Mouse (Mus musculus): ENCODE measurements around the gene Clec2h.
"Not testable (repeated sequence)": the region's sequence is repeated elsewhere in the genome, so short reads cannot be mapped to it uniquely, and the experiment has no call there.

The Clec2h gene

GRCm38 (mm10) chr6:128662206-128662605, at the start of gene Clec2h:
Gene Clec2h, plus strand, starts transcription at chr6:128662385.
- no peak for DNase-seq

DNA sequence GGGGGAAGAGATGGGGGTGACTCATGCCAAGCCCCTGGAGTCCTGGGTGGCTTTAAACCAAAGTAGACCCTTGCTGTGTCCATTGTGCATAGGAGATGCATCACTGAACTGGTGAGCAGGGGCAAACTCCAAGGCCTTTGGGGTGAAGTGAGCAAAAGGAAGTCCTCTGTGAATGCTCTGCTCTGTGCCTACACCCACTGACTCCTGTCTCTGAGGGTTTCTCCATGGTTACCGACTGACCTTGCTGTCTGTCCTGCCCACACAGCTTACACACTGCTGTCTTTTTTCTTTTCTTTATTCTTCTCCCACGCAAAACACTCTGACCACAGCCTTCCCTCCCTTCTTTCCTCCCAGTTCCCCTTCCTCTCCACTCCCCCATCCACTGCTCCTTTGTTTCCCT, 39.5 kb upstream of the Clec2h start:
- no peak for DNase-seq

DNA sequence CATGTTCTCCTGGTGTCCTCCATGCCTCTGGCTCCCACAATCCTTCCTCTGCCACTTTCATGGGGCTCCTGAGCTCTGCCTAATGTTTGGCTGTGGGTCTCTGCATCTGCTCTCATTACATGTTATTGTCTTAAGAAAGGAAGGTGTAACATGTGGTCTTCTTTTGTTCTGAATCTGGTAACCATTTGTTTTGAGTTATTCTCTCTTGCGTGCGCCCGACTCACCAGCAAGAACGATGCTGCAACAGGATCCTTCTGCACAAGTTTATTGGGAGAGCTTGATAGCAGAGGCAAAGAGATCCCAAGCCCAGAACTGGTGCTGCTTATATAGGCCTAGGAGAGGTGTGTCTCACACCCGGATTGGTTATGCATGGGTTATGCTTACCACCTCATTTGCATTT, 38.8 kb upstream of the Clec2h start, which contains the start of gene Klrb1a:
Klrb1a (minus strand) TSS at position 101 of the 400 bp plus-strand sequence.
- DNase-seq: not testable (repeated sequence)

GRCm38 (mm10) chr6:128624425-128624824, 37.8 kb upstream of the Clec2h start:
- no peak for DNase-seq

DNA sequence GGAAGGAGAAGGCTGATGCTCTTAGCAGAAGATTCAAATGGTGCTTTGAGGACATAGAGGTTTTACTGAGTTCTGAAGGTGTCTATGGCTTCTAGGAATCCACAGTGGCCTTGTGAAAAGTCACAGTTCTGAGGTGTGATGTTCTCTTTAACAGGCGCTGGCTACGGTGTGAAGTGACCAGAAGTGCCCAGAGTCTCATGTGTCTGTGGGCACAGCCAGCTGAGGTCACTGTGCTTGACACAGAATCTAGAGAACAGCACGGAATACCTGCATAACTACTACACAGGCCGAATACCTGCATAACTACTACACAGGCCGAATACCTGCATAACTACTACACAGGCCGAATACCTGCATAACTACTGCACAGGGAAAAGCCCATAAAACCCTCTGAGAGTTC, 36.9 kb upstream of the Clec2h start:
- not testable (repeated sequence) for DNase-seq

DNA sequence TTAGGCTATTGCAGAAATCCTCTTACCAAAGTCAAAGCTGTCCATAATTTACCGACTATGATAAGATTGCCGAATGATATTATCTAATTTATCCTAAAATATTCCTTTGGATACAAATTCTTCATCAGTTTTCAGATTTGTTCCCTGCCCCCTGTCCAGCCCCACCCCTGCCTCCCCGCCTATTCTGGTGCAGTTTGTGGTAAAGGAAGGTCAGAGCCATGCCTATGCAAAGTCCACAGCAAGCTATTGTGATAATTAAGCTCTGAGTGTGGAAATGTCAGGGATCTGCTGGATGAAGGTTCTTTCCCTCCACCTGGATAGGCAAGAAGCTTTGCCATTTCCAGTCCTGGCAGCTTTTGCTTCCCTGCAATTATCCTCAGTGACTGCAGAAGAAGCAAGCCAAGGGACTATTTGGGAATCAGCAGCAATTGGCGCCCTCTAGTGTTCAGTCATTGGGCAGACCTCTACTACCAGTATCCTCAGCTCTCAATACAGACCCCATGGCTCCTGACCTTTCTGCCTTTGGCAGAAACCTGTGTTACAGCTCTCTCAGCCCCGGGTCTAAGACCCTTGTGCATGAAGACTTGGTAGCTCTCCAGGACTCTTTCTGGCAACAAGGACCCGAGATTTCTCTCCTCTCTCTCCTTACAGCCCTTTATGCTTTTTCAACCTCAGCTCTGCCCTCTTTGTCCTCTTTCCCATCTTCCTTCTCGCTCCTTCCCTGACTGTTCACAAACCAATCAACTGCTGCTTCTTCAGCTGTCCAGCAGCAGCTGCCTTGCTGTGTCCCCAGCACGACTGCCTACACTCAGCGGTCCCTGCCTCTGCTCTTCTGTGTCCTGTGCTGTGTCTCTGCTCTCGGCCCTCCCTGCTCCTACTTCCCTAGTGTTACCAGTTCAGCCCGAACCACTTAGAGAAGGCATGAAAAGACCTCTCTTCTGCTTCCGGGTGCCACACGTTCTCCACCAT, 32.1 kb upstream of the Clec2h start:
- DNase-seq: peak; percentile 47 to 57

DNA sequence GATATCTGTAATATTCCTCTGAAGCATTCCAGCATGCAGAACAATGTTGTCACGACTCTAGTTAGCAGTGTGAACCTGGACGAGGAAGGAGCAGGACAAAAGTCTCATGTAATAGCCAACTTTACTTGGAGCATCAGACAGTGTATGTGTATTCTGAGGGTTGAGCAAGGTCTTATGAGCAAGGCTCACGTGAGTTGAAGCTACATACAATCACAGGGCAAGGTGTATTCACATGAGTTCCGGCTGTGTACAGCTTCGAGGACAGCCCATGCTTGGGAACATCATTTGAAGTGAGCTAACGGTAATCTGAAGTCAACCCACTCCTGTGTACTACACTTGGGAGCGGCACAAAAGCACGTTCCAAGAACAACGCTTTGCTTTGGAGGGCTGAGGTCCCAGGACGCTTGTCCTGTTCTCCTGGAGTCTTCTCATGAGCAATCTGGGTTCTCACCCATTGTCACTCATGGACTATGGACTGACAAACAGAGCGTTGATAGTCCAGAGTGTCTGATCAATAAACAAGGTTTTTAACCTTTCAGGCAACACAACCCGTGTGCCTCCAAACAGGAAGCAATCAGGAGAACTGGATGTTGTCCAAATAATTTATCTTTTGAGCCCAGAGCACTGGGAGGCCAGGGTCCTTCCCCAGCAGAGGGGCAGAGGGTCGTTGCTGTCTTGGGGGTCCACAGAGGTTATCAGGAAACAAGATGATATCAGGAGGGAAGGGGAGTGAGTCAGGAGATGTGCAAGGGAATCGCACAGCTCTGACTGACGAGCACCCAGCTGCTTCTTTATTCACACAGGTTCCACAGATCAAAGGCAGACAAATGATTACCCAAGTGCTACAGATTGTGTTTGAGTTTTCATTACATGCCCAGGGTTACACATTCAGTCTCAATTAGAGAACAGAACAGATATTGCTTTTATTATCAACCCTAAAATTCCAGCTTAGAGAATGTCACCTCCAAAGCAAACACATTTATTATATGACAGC, 31.0 kb upstream of the Clec2h start:
- DNase-seq: not testable (repeated sequence)

- no peak for DNase-seq
These were observed 21.5 kb upstream of the Clec2h start for GRCm38 (mm10) chr6:128640673-128641072.

GRCm38 (mm10) chr6:128641116-128641716, 21.0 kb upstream of the Clec2h start:
- DNase-seq: no peak

GRCm38 (mm10) chr6:128643999-128644398, 18.2 kb upstream of the Clec2h start:
- no peak for DNase-seq

DNA sequence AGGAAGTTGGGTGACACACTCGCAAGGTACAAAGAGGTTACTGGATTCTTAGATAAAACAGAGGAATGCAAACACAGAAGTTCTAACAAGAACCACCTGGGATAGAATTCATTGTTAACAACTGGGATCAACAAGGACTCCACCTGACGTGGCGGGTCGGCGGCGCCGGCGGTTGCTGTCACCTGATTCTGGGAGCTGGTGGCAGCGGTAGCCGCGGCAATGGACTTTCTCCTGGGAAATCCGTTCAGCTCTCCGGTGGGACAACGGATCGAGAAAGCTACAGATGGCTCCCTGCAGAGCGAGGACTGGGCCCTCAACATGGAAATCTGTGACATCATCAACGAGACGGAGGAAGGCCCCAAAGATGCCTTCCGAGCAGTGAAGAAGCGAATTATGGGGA, 17.5 kb upstream of the Clec2h start:
- not testable (repeated sequence) for DNase-seq

DNA sequence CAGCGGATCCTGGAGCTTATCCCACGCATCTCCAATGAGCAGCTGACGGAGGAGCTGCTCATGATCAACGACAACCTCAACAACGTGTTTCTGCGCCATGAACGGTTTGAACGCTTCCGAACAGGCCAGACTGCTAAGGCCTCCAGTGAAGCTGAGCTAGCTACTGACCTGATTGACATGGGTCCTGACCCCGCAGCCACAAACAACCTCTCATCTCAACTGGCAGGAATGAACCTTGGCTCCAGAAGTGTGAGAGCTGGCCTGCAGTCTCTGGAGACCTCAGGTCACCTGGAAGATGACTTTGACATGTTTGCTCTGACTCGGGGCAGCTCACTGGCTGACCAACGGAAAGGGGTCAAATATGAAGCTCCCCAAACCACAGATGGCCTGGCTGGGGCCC, 16.5 kb upstream of the Clec2h start:
- DNase-seq: not testable (repeated sequence)

DNA sequence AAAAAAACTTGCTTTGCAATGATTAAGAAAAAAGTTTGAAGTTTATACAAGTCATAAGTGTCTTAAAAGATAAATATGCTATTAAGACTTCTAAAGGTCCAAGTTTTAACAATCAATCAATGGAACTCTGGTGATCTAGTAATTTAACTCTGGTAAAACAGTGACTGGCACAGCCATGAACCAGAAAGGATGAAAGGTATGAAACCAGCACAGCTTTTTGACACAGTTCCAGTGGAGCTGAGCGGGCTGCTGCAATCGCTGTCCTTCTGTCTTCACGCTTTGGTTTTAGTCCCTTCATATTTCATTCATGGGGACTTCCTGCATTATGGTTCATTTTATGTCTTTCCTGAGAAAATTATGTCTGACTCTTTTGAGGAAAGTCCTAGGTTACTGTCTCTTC, 12.5 kb upstream of the Clec2h start:
- no peak for DNase-seq

- no peak for DNase-seq
These were observed 12.0 kb upstream of the Clec2h start for GRCm38 (mm10) chr6:128650187-128650586.

GRCm38 (mm10) chr6:128650827-128651226, 11.4 kb upstream of the Clec2h start:
- DNase-seq: not testable (repeated sequence)

DNA sequence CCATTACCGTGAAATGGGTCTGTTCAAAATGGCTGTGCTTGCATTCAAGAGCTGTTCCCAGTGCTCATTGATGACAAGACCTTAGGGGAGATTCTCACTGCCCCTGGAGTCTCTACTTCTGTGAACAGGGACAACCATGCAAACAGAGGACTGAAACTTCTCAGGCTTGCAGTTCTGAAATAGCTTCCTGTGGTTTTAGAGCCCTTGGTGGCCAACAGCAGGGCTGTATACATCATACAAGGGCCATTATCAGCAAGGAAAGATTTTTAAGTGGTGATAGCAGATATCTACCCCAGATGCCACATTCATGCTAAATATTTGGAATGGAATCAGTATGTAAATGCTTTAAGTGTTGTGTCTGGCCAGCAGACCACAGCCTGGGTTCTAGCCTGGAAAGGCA, 9.2 kb upstream of the Clec2h start:
- no peak for DNase-seq

- no peak for DNase-seq
These were observed 936 bp upstream of the Clec2h start for GRCm38 (mm10) chr6:128661249-128661648.

DNA sequence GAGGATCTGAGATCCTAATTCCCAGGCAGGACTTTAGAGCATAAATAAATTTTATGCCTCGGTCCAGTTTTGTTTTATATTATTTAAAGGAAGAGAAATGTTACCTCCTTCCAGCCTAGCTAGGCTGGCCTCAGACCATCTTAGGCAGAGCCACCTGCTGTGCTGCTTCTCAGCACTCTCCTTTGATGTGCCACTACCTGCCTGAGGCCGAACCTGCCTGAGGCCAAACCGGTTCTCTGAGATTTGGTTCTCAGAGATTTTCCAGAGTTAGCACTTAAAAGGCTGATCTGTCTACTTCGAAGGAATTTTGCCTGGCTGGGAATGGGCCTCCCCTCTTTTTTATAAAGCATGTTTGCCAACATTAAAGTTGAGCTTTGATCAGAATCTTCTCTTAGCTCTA, 7.8 kb downstream of the Clec2h start:
- no peak for DNase-seq

DNA sequence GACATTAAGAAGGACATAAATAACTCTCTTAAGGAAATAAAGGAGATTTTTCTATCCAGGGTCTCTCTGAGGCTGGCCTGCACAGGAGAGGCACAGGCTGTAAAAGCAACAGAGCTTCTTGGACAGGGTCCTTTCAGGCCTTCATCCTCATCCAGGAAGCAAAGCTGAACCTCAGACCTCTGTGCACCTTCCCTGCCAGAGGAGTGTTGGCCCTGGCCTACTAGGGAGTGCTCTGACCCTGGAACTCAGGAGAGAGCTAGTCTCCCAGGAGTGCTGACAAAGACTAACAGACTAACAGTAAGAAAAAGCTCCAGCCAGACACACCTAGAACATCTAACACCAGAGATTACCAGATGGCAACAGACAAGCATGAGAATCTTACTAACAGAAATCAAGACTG, 17.4 kb downstream of the Clec2h start:
- DNase-seq: no peak

DNA sequence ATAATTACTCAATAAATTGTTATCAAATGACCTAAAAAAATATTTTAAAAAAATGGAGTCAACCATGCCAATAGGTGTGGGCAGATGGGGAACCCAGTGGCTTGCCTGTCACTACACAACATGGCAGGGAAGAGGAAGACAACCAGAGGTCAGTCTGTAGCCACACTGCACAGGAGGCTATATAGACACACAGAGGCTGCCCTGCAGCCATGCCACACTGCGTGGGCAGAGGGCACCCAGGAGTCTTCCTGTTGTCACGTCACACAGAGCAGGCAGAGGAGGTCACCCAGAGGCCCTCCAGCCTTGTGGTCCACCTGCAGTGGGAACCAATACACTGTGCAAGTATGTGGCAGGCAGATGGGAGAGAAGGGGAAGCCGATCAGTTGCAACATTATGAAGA, 39.5 kb downstream of the Clec2h start:
- no peak for DNase-seq

GRCm38 (mm10) chr6:128722959-128723358, 60.8 kb downstream of the Clec2h start, which contains the start of gene Klrb1:
Gene Klrb1, minus strand, starts transcription at chr6:128723059.
- DNase-seq: no peak

All from cerebellum, postnatal 36 days (tissue).